Mouse (Mus musculus) liver, embryonic 14.5 days (tissue): ENCODE results near the gene Phf1.

Experiments used
- CTCF ChIP-seq: IDR thresholded peaks from 2 replicates; pipeline ENCODE4 v1.5.1; 2016; ENCODE audit warnings: antibody characterized with exemption, low read depth, control low read depth
- EP300 ChIP-seq: IDR thresholded peaks from 2 replicates; pipeline ENCODE4 v1.6.1; 2016; ENCODE audit warnings: antibody characterized with exemption, low read depth

DNA sequence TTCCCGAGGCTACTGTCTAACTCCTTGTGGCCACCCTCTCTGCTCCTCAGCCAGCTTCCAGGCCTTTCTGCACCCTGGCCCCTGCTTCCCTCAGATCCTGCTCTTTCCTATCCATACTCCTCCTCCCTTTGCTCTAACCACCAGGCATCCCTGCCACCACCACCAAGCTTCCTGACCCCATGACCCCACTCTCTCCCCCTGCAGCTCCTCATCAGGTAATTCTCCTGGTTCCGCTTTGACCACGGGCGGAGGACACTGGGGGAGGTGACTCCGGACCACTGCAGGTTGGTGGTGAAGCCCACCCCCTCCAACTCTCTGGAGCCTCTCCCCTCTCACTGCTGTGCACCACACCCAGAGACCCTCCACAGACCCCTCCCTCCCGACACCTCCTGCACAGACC lies 34.6 kb downstream of the Phf1 start:
- TF ChIP-seq CTCF, result no peak
- TF ChIP-seq EP300, result no peak
